Mouse (Mus musculus): ENCODE results near the gene Trappc6a. TPM values are rescaled to one million over a fixed set of nuclear protein-coding genes. Genes with fewer than 3 reads are reported as not detected.

Gene Trappc6a
- polyA plus RNA-seq, 1 experiment from 2014 or later = 51.6 TPM

DNA sequence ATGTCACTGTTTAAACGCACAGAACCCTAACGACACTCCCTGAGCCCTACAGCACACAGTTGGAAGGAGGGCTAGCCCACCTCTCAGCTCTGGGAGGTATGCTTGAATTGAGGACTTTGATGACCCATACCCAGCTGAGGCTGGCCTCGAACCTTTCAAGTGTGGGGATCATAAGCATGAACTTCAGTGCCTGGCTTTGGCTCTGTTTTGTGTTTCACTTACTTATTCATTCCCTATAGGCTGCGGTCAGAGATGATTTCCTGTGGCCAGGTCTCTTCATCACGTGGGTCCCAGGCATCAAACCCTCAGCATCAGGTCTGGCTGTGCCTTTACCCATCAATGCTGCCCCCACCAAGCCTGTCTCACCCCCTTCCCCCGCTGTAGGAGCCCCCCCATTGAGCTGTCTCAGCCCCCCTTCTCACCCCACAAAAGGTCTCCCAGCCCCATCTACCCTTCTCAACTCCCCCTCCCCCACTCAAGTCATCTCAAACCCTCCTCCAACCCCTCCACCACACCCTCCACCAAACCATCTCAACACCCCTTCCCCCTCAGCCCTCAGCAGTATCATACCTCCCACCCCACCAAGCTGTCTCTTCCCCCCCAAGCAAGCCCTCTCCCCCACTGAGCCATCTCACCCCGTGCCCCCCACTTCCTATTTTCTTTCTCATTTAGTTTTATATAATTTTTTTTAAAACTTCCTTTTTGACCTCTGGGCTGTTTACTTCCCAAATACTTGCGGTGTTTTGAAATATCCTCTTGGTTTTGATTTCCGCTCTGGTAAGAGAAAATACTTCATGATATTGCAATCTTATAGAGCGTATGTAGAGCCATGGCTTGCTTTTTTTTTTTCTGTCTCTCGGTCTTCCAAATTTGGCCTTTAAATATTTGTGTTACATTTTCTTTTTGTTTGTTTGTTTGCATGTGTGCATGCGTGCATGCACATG lies 7.5 kb upstream of the Trappc6a start:
- Histone ChIP-seq H3K27me3 (ENCODE audit: control insufficient read depth, insufficient read depth, low read length) (no peaks in the 10 kb centered on the region), H3K27ac (ENCODE audit: low read depth, low read length) (no peak overlapping the region), H3K4me3 (ENCODE audit: low read depth, low read length) (no peak overlapping the region), H3K4me2 (no peak overlapping the region), H3K36me3 (ENCODE audit: control insufficient read depth, insufficient read depth, low read length) (no peaks in the 10 kb centered on the region), H3K4me1 (ENCODE audit: control insufficient read depth, insufficient read depth, low read length) (no peaks in the 10 kb centered on the region), H3K9me3 (ENCODE audit: control insufficient read depth, low read length) (no peaks in the 10 kb centered on the region), H3K9ac (ENCODE audit: low read length) (no peak overlapping the region)
- 76% methylated on average over 12 of the region's 12 CpGs for WGBS
- no peak for DNase-seq (ENCODE audit: low spot score, missing footprints)
- ATAC-seq (ENCODE audit: low FRiP score) = no peak

DNA sequence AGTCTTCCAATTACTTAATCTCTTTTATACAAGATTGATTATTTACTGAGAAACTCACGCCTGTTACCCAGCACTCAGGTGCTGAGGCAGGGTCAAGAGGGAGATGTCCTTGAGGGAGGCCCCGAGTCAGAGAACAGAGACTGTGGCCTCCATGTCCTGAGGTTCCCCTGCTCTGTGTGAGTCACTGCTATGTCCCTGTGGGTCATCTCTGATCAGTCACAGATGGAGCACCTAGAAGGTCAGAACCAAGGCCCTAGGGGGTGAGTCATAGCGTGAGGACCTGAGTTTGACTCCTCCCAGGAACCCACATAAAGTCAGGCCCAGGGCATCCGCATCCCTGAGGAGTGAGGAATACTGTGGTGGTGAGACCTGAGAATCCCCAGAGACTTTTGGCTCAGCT lies 6.5 kb upstream of the Trappc6a start:
- Histone ChIP-seq H3K4me3 (ENCODE audit: low read depth, low read length) (no peak overlapping the region), H3K27me3 (ENCODE audit: control insufficient read depth, insufficient read depth, low read length) (no peaks in the 10 kb centered on the region; the same call in 1 of the 2 replicates), H3K9me3 (ENCODE audit: control insufficient read depth, low read length) (no peaks in the 10 kb centered on the region), H3K9ac (ENCODE audit: low read length) (no peak overlapping the region), H3K27ac (ENCODE audit: low read depth, low read length) (no peak overlapping the region), H3K4me1 (ENCODE audit: control insufficient read depth, insufficient read depth, low read length) (peaks cover 3% of the 10 kb centered on the region; the same call in 1 of the 2 replicates), H3K36me3 (ENCODE audit: control insufficient read depth, insufficient read depth, low read length) (no peaks in the 10 kb centered on the region), H3K4me2 (no peak overlapping the region)
- no peak for ATAC-seq (ENCODE audit: low FRiP score)
- WGBS = 76% methylated on average over 4 of the region's 4 CpGs
- no peak for DNase-seq (ENCODE audit: low spot score, missing footprints)

GRCm38 (mm10) chr7:19503481-19504068 lies 4.6 kb upstream of the Trappc6a start:
- no peak overlapping the region for H3K27ac ChIP-seq (ENCODE audit: low read depth, low read length)
- DNase-seq (ENCODE audit: low spot score, missing footprints) (no peak), ATAC-seq (ENCODE audit: low FRiP score) (no peak)
- H3K9me3 ChIP-seq (ENCODE audit: control insufficient read depth, low read length) = no peaks in the 10 kb centered on the region
- no peak overlapping the region for H3K4me3 ChIP-seq (ENCODE audit: low read depth, low read length)
- H3K4me2 ChIP-seq = no peak overlapping the region
- peaks cover 14% of the 10 kb centered on the region for H3K4me1 ChIP-seq (ENCODE audit: control insufficient read depth, insufficient read depth, low read length)
- no peaks in the 10 kb centered on the region for H3K36me3 ChIP-seq (ENCODE audit: control insufficient read depth, insufficient read depth, low read length)
- 40% methylated on average over 5 of the region's 5 CpGs for WGBS
- no peaks in the 10 kb centered on the region; the same call in 1 of the 2 replicates for H3K27me3 ChIP-seq (ENCODE audit: control insufficient read depth, insufficient read depth, low read length)
- no peak overlapping the region for H3K9ac ChIP-seq (ENCODE audit: low read length)

DNA sequence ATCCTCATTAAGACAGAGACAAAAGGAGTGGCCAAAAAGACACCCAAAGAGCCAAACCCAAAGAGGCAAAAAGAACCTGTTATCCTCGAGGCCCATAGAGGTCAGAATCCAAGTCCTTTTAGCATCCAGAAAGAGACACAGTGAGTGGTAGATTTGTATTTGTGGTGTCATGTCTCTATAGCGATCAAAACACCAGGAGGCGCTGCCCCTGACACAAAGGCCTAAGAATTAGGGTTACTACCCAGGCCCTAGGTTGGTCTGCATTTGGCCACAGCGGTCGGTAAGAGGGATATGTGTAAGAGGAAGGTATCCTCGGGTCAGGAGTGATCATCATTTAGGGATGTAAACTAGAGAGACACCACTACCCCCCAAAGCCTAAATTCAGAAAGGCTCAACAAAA lies 1.9 kb upstream of the Trappc6a start:
- Histone ChIP-seq H3K9me3 (ENCODE audit: control insufficient read depth, low read length) (no peaks in the 10 kb centered on the region), H3K27ac (ENCODE audit: low read depth, low read length) (no peak overlapping the region), H3K36me3 (ENCODE audit: control insufficient read depth, insufficient read depth, low read length) (no peaks in the 10 kb centered on the region), H3K27me3 (ENCODE audit: control insufficient read depth, insufficient read depth, low read length) (no peaks in the 10 kb centered on the region; the same call in 1 of the 2 replicates), H3K4me1 (ENCODE audit: control insufficient read depth, insufficient read depth, low read length) (peaks cover 19% of the 10 kb centered on the region), H3K9ac (ENCODE audit: low read length) (peak overlapping the region; percentile 76), H3K4me3 (ENCODE audit: low read depth, low read length) (peak overlapping the region; percentile 68), H3K4me2 (peak overlapping the region; percentile 97)
- ATAC-seq (ENCODE audit: low FRiP score) (no peak), DNase-seq (ENCODE audit: low spot score, missing footprints) (no peak)
- WGBS = 16% methylated on average over 6 of the region's 6 CpGs

DNA sequence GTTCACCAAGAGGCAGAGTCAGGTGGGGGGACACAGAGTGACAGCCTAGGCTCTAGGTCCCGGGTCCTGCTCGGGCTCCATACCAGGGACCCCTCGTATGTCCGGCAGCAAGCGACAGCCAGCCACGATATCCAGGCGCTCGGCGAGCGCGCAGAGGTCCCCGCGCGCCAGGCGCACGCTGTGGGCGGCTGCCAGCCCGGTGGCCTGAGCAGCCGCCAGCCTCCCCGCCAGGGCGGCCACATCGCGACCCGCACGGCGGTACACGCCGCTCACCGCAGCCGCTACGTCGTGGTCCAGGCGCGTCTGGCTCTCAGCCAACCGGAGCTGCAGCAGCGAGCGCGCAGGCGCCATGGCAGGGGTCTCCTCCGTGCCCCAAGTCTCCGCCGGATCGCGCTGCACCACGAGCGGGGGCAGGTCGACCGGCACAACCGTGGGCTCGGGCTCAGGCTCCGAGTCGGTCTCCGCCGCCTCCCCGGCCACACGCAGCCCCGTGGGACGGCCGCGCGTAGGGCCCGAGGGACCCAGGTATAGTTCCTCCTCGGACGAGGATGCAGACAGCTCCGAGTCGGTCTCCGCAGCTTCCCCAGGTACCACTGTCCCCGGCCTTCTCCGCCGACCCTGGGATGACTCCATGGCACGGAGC lies 1.1 kb upstream of the Trappc6a start:
- Histone ChIP-seq H3K36me3 (ENCODE audit: control insufficient read depth, insufficient read depth, low read length) (no peaks in the 10 kb centered on the region), H3K4me1 (ENCODE audit: control insufficient read depth, insufficient read depth, low read length) (peaks cover 19% of the 10 kb centered on the region), H3K9ac (ENCODE audit: low read length) (peak overlapping the region; percentile 76), H3K4me2 (peak overlapping the region; percentile 97), H3K27me3 (ENCODE audit: control insufficient read depth, insufficient read depth, low read length) (no peaks in the 10 kb centered on the region; the same call in 1 of the 2 replicates), H3K9me3 (ENCODE audit: control insufficient read depth, low read length) (no peaks in the 10 kb centered on the region), H3K4me3 (ENCODE audit: low read depth, low read length) (peak overlapping the region; percentile 68), H3K27ac (ENCODE audit: low read depth, low read length) (peak overlapping the region; percentile 35; the same call in 1 of the 2 replicates)
- DNase-seq (ENCODE audit: low spot score, missing footprints) (peak; percentile 94), ATAC-seq (ENCODE audit: low FRiP score) (peak; percentile 53)
- whole genome bisulfite sequencing = under 1% methylated on average over 68 of the region's 71 CpGs

GRCm38 (mm10) chr7:19507612-19507981 lies 598 bp upstream of the Trappc6a start:
- 4% methylated on average over 18 of the region's 18 CpGs for WGBS
- H3K4me3 ChIP-seq (ENCODE audit: low read depth, low read length) = peak overlapping the region; percentile 68
- DNase-seq (ENCODE audit: low spot score, missing footprints) (peak; percentile 94), ATAC-seq (ENCODE audit: low FRiP score) (no peak)
- H3K9me3 ChIP-seq (ENCODE audit: control insufficient read depth, low read length) = no peaks in the 10 kb centered on the region
- H3K9ac ChIP-seq (ENCODE audit: low read length) = peak overlapping the region; percentile 76
- H3K4me2 ChIP-seq = peak overlapping the region; percentile 97
- H3K27ac ChIP-seq (ENCODE audit: low read depth, low read length) = peak overlapping the region; percentile 35; the same call in 1 of the 2 replicates
- H3K27me3 ChIP-seq (ENCODE audit: control insufficient read depth, insufficient read depth, low read length) = no peaks in the 10 kb centered on the region; the same call in 1 of the 2 replicates
- H3K36me3 ChIP-seq (ENCODE audit: control insufficient read depth, insufficient read depth, low read length) = no peaks in the 10 kb centered on the region
- peaks cover 19% of the 10 kb centered on the region for H3K4me1 ChIP-seq (ENCODE audit: control insufficient read depth, insufficient read depth, low read length)

DNA sequence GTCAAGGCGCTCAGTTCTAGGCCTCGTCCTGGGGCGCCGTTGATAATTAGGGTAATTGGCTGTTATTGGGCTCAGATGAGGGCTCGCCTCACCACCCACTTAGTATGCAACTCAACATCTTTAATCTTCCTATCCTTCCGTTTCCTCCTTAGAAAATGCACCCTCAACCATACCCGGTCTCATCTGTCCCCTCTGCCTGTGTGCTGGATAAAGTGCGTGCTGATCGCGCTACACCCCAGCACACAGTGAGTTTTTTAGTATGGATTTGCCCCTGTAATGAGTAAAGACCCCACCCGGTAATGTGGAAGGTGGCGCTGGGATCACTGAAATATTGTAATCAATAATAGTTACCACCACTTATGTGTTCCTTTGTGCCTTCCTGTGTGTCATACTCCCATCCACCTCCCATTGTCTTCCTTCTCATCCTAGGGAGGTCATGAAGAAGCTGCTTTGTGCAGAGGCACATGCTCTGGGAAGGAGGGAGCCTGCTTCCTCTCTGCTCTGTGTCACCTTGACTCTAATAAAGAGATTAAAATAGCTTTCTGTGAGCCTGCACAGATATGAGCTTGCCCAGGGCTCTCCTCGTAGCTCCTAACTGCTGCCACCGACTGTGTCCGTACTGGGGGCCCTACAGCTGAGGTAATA lies 851 bp downstream of the Trappc6a start:
- no peak overlapping the region; the same call in 1 of the 2 replicates for H3K27ac ChIP-seq (ENCODE audit: low read depth, low read length)
- peak overlapping the region; percentile 97 for H3K4me2 ChIP-seq
- peak; percentile 94 for DNase-seq (ENCODE audit: low spot score, missing footprints)
- peaks cover 19% of the 10 kb centered on the region for H3K4me1 ChIP-seq (ENCODE audit: control insufficient read depth, insufficient read depth, low read length)
- H3K27me3 ChIP-seq (ENCODE audit: control insufficient read depth, insufficient read depth, low read length) = no peaks in the 10 kb centered on the region; the same call in 1 of the 2 replicates
- H3K9me3 ChIP-seq (ENCODE audit: control insufficient read depth, low read length) = no peaks in the 10 kb centered on the region
- H3K9ac ChIP-seq (ENCODE audit: low read length) = peak overlapping the region; percentile 76
- WGBS = 11% methylated on average over 15 of the region's 15 CpGs
- peak; percentile 6 for ATAC-seq (ENCODE audit: low FRiP score)
- peak overlapping the region; percentile 68 for H3K4me3 ChIP-seq (ENCODE audit: low read depth, low read length)
- no peaks in the 10 kb centered on the region for H3K36me3 ChIP-seq (ENCODE audit: control insufficient read depth, insufficient read depth, low read length)

DNA sequence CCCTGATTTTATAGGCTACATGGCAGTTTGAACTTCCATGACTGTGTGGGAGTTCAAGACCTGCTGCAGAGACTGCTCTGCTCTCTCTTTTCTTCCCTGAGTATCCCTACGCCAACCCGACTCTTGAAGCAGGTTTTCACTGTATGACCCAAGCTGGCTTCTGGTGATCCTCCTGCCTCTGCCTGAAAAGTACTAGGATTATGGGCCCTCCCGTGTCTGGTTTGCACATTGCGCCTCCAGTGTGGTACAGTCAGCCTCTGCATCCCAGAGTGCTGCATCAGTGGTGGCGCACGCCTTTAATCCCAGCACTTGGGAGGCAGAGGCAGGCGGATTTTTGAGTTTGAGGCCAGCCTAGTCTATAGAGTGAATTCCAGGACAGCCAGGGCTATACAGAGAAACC lies 1.6 kb downstream of the Trappc6a start:
- Histone ChIP-seq H3K4me2 (peak overlapping the region; percentile 97; the same call in 1 of the 2 replicates), H3K4me1 (ENCODE audit: control insufficient read depth, insufficient read depth, low read length) (peaks cover 19% of the 10 kb centered on the region), H3K9ac (ENCODE audit: low read length) (no peak overlapping the region), H3K4me3 (ENCODE audit: low read depth, low read length) (peak overlapping the region; percentile 68; the same call in 1 of the 2 replicates), H3K27ac (ENCODE audit: low read depth, low read length) (no peak overlapping the region), H3K36me3 (ENCODE audit: control insufficient read depth, insufficient read depth, low read length) (no peaks in the 10 kb centered on the region), H3K9me3 (ENCODE audit: control insufficient read depth, low read length) (no peaks in the 10 kb centered on the region), H3K27me3 (ENCODE audit: control insufficient read depth, insufficient read depth, low read length) (no peaks in the 10 kb centered on the region; the same call in 1 of the 2 replicates)
- DNase-seq (ENCODE audit: low spot score, missing footprints) (no peak), ATAC-seq (ENCODE audit: low FRiP score) (no peak)
- 99% methylated on average over 7 of the region's 7 CpGs for WGBS
